ENCODE assay signal across 19 mouse cellular contexts in genomic region chr9:45480936-45481335, GRCm38 (mm10). TPM values are rescaled to one million over a fixed set of nuclear protein-coding genes. Genes with fewer than 3 reads are reported as not detected.
A peak's percentile ranks its signal among the peaks of the same experiment; 100 is the strongest.
DNase-seq lines count a peak whose midpoint lies in the region.
"Had no signal": no experiment of that assay in that cellular context is flagged by ENCODE, and none has a peak within 500 bp of the region (broad histone marks: within the 10 kb centered on the region; RNA-seq: fewer than 3 reads in every experiment).

No protein-coding gene starts in this region.

- intact Hi-C loops in heart, postnatal 36 days (cut with DNase I), result no loop called here

- DNase-seq in cerebellum, adult 11-12 months, result peak; percentile 53
- DNase-seq in cerebellum, postnatal 4 days (ENCODE audit: low spot score in 2 of 2), result no peak
- DNase-seq in brain, adult 2 months (ENCODE audit: low read depth, low spot score), result peak; percentile 61
- peak; percentile 23 for DNase-seq in cerebellum, adult 8-10 months
- DNase-seq in cerebellum, postnatal 25 days, result peak; percentile 41 to 43
- DNase-seq in thymus, postnatal 14 days, result no peak
- no peak for DNase-seq in heart, postnatal 36 days
- DNase-seq: adrenal gland, postnatal 10 days; adrenal gland, postnatal 36 days; B cell, adult 2 months; gastrocnemius, postnatal 10 days; gastrocnemius, postnatal 36 days; heart, adult 2 months; heart, postnatal 14 days; kidney, adult 11 months had no signal

RNA-seq across cellular contexts. Expression of gene Dscaml1, which starts 54.5 kb away (rescaled TPM):
- not detected for total RNA-seq in heart, postnatal 36 days (2021)
- total RNA-seq: CH12.LX; gastrocnemius, adult 18-20 months; gastrocnemius, postnatal 36 days; granulocyte monocyte progenitor cell, adult 5-6 weeks; heart, adult 2 months; heart, postnatal 14 days; hematopoietic stem cell, adult 5-6 weeks had no signal

Comparison
In these comparisons a context has a peak if more than half of its experiments do, and no peak if none do; other contexts are left out.
1. DNase-seq: peak in cerebellum, adult 11-12 months (single experiment), brain, adult 2 months (single experiment), cerebellum, adult 8-10 months (single experiment) and cerebellum, postnatal 25 days (2 of 2); none in cerebellum, postnatal 4 days (0 of 2), thymus, postnatal 14 days (single experiment) and heart, postnatal 36 days (0 of 2).